Mouse (Mus musculus) central nervous system, embryonic 14 days (tissue): Measurements from ENCODE around the gene Pbx2. TPM values are rescaled to one million over a fixed set of nuclear protein-coding genes. Genes with fewer than 3 reads are reported as not detected.

Experiments used
- polyA plus RNA-seq: library from polyadenylated mRNA; depleted of rRNA; stranded (reverse); fragments of >200 nt; gene quantifications from 2 replicates; pipeline ENCODE4 v1.2.3, GENCODE M21; 2012; rRNA removed

Pbx2 gene
- 104 and 106 TPM in 2 replicates for polyA plus RNA-seq

GRCm38 (mm10) chr17:34591029-34591993, at the start of gene Pbx2:
Gene Pbx2, plus strand, starts transcription at chr17:34591266.

GRCm38 (mm10) chr17:34564003-34564421, 27.1 kb upstream of the Pbx2 start, which contains the start of gene Notch4:
Gene Notch4, plus strand, starts transcription at chr17:34564268.

GRCm38 (mm10) chr17:34589681-34590101, 1.4 kb upstream of the Pbx2 start, which contains the start of gene Gpsm3:
Gene Gpsm3, plus strand, starts transcription at chr17:34589806.

GRCm38 (mm10) chr17:34597566-34598095, 6.6 kb downstream of the Pbx2 start, which contains the start of gene Ager:
Gene Ager, plus strand, starts transcription at chr17:34597862.

GRCm38 (mm10) chr17:34603375-34604060, 12.5 kb downstream of the Pbx2 start, which contains the start of gene Rnf5:
Gene Rnf5, minus strand, starts transcription at chr17:34603690.

GRCm38 (mm10) chr17:34604061-34604508, 13.0 kb downstream of the Pbx2 start, which contains the start of gene Agpat1:
Gene Agpat1, plus strand, starts transcription at chr17:34604262.

GRCm38 (mm10) chr17:34615871-34616270, 24.8 kb downstream of the Pbx2 start, which contains the start of gene Egfl8:
Gene Egfl8, minus strand, starts transcription at chr17:34615971.

GRCm38 (mm10) chr17:34627943-34628643, 37.0 kb downstream of the Pbx2 start, which contains the start of gene Ppt2:
Gene Ppt2, minus strand, starts transcription at chr17:34628510.

GRCm38 (mm10) chr17:34629221-34629751, 38.2 kb downstream of the Pbx2 start, which contains the start of gene Prrt1:
Gene Prrt1, plus strand, starts transcription at chr17:34629533.

GRCm38 (mm10) chr17:34644608-34645007, 53.5 kb downstream of the Pbx2 start, which contains the start of gene Fkbpl:
Gene Fkbpl, plus strand, starts transcription at chr17:34644764.

Other genes with a start within 250 kb of the Pbx2 start
- 0.03 and 0.05 TPM in 2 replicates for gene Btnl2, start 236.4 kb upstream of the Pbx2 start, polyA plus RNA-seq
- gene Btnl1, start 214.1 kb upstream of the Pbx2 start, polyA plus RNA-seq = not detected in 2 replicates
- 10.5 and 11.5 TPM in 2 replicates for gene BC051142, start 192.4 kb upstream of the Pbx2 start, polyA plus RNA-seq
- not detected in 2 replicates for gene Btnl4, start 113.9 kb upstream of the Pbx2 start, polyA plus RNA-seq
- gene Btnl6, start 73.9 kb upstream of the Pbx2 start, polyA plus RNA-seq = not detected in 2 replicates
- gene Notch4, start 27.0 kb upstream of the Pbx2 start, polyA plus RNA-seq = 11.9 and 13.3 TPM in 2 replicates
- gene Gpsm3, start 1.5 kb upstream of the Pbx2 start, polyA plus RNA-seq = 3.4 and 4.3 TPM in 2 replicates
- gene Ager, start 6.6 kb downstream of the Pbx2 start, polyA plus RNA-seq = 8.7 and 9.9 TPM in 2 replicates
- gene Rnf5, start 12.4 kb downstream of the Pbx2 start, polyA plus RNA-seq = 226 and 258 TPM in 2 replicates
- gene Agpat1, start 13.0 kb downstream of the Pbx2 start, polyA plus RNA-seq = 172 and 183 TPM in 2 replicates
- 9.5 and 13.6 TPM in 2 replicates for gene Egfl8, start 24.7 kb downstream of the Pbx2 start, polyA plus RNA-seq
- 25.5 and 27.9 TPM in 2 replicates for gene Ppt2, start 37.2 kb downstream of the Pbx2 start, polyA plus RNA-seq
- gene Prrt1, start 38.3 kb downstream of the Pbx2 start, polyA plus RNA-seq = 44.9 and 49.4 TPM in 2 replicates
- gene Fkbpl, start 53.5 kb downstream of the Pbx2 start, polyA plus RNA-seq = 5.3 and 5.5 TPM in 2 replicates
- 107 and 109 TPM in 2 replicates for gene Atf6b, start 55.9 kb downstream of the Pbx2 start, polyA plus RNA-seq
- 0.34 and 0.75 TPM in 2 replicates for gene Tnxb, start 79.3 kb downstream of the Pbx2 start, polyA plus RNA-seq
- 0.23 and 0.74 TPM in 2 replicates for gene C4b, start 152.6 kb downstream of the Pbx2 start, polyA plus RNA-seq
- gene Cyp21a1, start 213.3 kb downstream of the Pbx2 start, polyA plus RNA-seq = 0.04 TPM in 1 of 2 replicates, not detected in the other
- 68.6 and 70.2 TPM in 2 replicates for gene Stk19, start 245.7 kb downstream of the Pbx2 start, polyA plus RNA-seq
- gene Dxo, start 245.8 kb downstream of the Pbx2 start, polyA plus RNA-seq = 84.5 and 86.1 TPM in 2 replicates